Mouse (Mus musculus): ENCODE measurements around the gene Mrpl41. TPM values are rescaled to one million over a fixed set of nuclear protein-coding genes. Genes with fewer than 3 reads are reported as not detected.
A peak's percentile ranks its signal among the peaks of the same experiment; 100 is the strongest.

Mrpl41 gene
- polyA plus RNA-seq (2015; fragmentation: Nextera tagmentation; extraction: Ambion mirVana): 110 and 123 TPM in 2 replicates

DNA sequence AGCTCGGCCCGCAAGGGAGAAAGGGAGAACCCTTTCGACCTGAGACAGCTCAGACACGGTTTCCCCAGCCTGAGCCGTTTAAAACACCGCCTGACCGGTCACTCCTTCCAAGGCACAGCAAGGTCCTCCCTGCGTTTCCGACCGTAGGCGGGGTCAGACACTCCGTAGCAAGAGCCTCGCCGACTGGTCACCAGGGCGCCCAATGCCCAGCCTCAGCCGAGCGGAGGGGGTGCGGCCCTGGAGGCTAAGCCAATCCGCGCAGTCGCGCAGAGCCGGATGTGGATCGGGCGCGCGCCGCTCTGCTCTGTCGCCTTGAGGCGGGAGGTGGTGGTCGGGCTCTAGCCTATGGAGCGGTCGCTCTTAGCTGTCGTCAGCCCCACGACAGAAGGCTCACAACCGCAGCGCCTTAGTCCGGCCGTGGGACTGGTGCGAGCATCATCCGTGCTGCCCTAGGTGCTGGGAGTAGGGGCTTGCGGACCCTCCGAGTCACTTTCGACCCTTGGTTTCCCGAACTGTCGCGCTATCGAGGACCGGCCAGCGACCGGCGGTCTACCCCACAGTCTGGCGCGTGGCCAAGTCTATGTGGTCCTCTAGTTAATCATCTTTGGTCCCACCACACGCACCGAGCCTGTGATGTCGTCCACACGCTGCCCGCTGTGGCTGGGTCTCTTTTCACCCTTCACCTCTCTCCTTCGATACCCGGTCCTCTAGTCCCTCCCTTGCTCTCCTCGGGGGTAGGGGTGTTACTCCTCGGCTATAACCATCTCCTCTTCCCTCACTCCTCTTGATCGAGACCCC, at the start of gene Mrpl41:
TSS of gene Mrpl41 (minus strand) at position 193 of the 798 bp plus-strand sequence.
- ATAC-seq (ENCODE audit: low read depth): peak; percentile 94
- Histone ChIP-seq H3K27me3 (no peaks in the 10 kb centered on the region), H3K9ac (peak within 1 kb of the TSS; percentile 89), H3K4me3 (replicated peaks) (peak within 1 kb of the TSS; percentile 88), H3K4me2 (peak within 1 kb of the TSS; percentile 98), H3K36me3 (peaks cover 33% of the 10 kb centered on the region), H3K4me1 (replicated peaks) (peaks cover 43% of the 10 kb centered on the region), H3K27ac (peak within 1 kb of the TSS; percentile 95), H3K9me3 (replicated peaks) (no peaks in the 10 kb centered on the region)
- WGBS (ENCODE audit: insufficient replicate concordance): under 1% methylated on average over 64 of the region's 64 CpGs
- DNase-seq: peak; percentile 96

DNA sequence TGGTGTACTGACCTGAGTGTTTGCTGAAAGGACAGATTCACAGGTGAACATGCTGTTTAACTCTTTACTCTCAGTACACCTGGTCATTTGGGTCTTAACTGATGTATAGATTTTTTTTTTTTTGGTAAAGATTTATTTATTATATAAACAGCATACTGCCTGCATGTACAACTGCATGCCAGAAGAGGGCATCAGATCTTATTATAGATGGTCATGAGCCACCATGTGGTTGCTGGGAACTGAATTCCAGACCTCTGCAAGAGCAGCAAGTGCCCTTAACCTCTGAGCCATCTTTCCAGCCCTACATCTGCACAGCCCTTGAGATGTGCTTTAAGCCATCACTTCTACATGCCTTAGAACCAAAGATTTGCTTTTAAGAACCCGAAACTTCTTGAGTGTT, 47.8 kb upstream of the Mrpl41 start:
- peaks cover 34% of the 10 kb centered on the region for H3K36me3 ChIP-seq

DNA sequence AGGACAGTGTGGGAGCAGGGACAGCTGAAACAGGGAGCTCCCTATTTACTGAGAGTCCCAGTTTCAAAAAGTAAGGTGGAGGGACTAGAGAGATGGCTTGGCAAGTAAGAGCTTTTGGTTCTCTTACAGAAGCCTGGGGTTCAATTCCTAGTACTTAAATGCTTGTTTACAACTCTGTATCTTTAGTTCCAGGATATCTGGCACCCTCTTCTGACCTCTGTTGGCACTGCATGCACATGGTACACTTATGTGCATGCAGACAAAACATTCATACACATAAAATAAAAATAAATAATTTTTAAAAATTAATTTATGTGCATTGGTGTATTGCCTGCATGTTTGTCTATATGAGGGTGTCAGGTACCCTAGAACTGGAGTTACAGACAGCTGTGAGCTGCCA, 33.4 kb upstream of the Mrpl41 start:
- no peaks in the 10 kb centered on the region for H3K27me3 ChIP-seq
- no peak overlapping the region for H3K27ac ChIP-seq
- no peak overlapping the region for H3K4me3 ChIP-seq (replicated peaks)
- ATAC-seq (ENCODE audit: low read depth): no peak
- H3K4me1 ChIP-seq (replicated peaks): no peaks in the 10 kb centered on the region
- H3K4me2 ChIP-seq: no peak overlapping the region
- DNase-seq: no peak
- no peak overlapping the region for H3K9ac ChIP-seq
- H3K9me3 ChIP-seq (replicated peaks): no peaks in the 10 kb centered on the region
- peaks cover 21% of the 10 kb centered on the region for H3K36me3 ChIP-seq

More for the DNA sequence above, 47.8 kb upstream of the Mrpl41 start:
- H3K9ac ChIP-seq: no peak overlapping the region
- H3K4me1 ChIP-seq (replicated peaks): peaks cover 7% of the 10 kb centered on the region
- no peak overlapping the region for H3K4me2 ChIP-seq
- H3K27ac ChIP-seq: no peak overlapping the region
- WGBS (ENCODE audit: insufficient replicate concordance): 79% methylated on average over 1 of the region's 1 CpGs
- ATAC-seq (ENCODE audit: low read depth) (no peak), DNase-seq (no peak)
- no peak overlapping the region for H3K4me3 ChIP-seq (replicated peaks)
- no peaks in the 10 kb centered on the region for H3K27me3 ChIP-seq
- no peaks in the 10 kb centered on the region for H3K9me3 ChIP-seq (replicated peaks)

DNA sequence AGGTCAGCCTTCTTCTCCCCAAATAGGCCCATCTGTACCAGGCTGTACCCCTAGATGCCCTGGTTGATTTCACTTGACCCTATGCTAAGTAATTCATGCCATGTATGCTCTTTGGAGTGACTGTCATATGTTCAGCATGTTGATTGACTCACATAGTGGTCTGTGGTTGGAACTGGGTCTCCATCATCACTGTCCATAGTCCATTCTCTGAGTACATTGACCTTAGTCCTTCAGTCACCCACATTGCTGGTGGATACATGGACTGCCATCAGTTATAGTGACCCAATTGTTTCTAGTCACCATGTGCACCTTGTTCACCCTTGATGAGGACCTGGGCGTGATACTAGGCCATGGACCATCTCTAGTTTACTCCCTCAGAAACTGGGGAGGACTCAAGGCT, 31.9 kb upstream of the Mrpl41 start:
- H3K4me2 ChIP-seq: no peak overlapping the region
- no peaks in the 10 kb centered on the region for H3K27me3 ChIP-seq
- no peaks in the 10 kb centered on the region for H3K4me1 ChIP-seq (replicated peaks)
- WGBS (ENCODE audit: insufficient replicate concordance): 79% methylated on average over 1 of the region's 1 CpGs
- H3K4me3 ChIP-seq (replicated peaks): no peak overlapping the region
- DNase-seq (no peak), ATAC-seq (ENCODE audit: low read depth) (no peak)
- H3K27ac ChIP-seq: no peak overlapping the region
- H3K9me3 ChIP-seq (replicated peaks): no peaks in the 10 kb centered on the region
- H3K36me3 ChIP-seq: peaks cover 28% of the 10 kb centered on the region
- H3K9ac ChIP-seq: no peak overlapping the region

DNA sequence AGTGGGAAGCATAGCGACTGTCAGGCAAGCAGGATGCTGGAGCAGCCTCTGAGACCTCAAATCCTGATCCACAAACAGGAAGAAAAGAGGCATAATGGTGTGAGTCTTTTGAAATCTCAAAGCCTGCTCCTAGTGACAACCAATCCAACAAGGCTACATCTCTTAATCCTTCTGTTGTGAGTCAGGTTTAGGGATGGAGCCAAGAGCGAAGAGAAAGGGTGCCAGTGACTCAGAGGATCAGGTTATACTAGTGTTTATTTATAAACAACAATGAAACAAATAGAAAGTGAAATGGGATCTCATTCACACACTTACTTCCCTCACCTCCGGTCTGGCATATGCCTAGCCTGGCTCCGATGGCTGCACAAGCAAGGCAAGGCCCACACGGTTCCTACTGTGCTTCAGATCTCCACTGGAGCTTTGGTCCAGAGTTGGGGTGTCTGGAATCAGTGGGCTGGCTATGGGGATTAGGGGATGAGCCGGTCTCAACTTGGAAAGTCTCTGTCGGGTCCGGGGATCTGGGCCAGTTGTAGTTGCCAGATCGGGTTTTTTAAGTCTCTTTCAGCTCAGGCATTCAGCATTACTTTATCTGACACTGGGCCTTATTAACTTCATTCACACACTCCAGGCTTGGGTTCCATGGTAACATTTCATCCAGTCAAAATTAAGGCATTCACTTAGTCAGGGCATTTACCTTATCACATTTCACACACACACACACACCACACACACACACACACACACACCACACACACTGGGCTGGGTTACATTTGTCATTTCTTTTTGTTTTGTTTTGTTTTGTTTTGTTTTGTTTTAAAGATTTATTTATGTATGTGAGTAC, 29.3 kb upstream of the Mrpl41 start:
- DNase-seq (no peak), ATAC-seq (ENCODE audit: low read depth) (no peak)
- WGBS (ENCODE audit: insufficient replicate concordance): 87% methylated on average over 9 of the region's 9 CpGs
- H3K36me3 ChIP-seq: peaks cover 27% of the 10 kb centered on the region
- H3K4me3 ChIP-seq (replicated peaks): no peak overlapping the region
- H3K27ac ChIP-seq: no peak overlapping the region
- no peaks in the 10 kb centered on the region for H3K4me1 ChIP-seq (replicated peaks)
- H3K9ac ChIP-seq: no peak overlapping the region
- H3K9me3 ChIP-seq (replicated peaks): no peaks in the 10 kb centered on the region
- no peaks in the 10 kb centered on the region for H3K27me3 ChIP-seq
- H3K4me2 ChIP-seq: no peak overlapping the region

DNA sequence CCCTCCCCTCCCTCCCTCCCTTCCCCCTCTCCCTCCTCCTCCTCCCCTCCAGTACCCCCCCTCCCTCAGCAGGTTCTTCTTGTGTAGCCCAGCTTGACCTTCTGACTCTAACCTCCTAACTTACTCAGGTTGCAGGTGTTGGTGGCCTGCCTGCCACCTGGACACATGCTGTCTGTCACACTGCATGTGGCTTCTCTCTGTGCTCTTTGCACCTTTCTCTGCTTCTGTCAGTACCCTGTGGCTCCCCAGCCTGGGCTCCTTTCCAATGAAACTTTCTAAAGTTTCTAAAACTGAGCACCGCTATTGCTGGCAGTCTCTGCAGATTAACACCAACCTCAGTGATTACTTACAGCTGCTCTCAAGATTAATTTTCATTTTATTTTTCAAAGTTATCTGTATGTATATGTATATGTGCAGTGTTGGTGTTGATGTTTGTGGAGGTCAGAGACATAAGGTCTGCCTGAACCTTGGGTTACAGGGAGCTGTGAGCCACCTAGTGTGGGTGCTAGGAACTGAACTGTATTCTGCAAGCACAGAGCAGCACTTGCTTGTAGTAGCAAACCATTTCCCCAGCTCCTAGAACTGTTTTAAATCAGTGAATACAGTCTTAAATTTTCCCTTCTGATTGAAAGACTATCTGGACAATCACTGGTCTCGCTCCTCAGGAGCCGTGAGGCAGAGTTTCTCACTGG, 25.8 kb upstream of the Mrpl41 start:
- Histone ChIP-seq H3K36me3 (peaks cover 55% of the 10 kb centered on the region), H3K9me3 (replicated peaks) (no peaks in the 10 kb centered on the region), H3K27me3 (no peaks in the 10 kb centered on the region), H3K27ac (no peak overlapping the region), H3K9ac (no peak overlapping the region), H3K4me1 (replicated peaks) (no peaks in the 10 kb centered on the region), H3K4me2 (no peak overlapping the region), H3K4me3 (replicated peaks) (no peak overlapping the region)
- ATAC-seq (ENCODE audit: low read depth) (no peak), DNase-seq (no peak)
- WGBS (ENCODE audit: insufficient replicate concordance): 84% methylated on average over 3 of the region's 3 CpGs

DNA sequence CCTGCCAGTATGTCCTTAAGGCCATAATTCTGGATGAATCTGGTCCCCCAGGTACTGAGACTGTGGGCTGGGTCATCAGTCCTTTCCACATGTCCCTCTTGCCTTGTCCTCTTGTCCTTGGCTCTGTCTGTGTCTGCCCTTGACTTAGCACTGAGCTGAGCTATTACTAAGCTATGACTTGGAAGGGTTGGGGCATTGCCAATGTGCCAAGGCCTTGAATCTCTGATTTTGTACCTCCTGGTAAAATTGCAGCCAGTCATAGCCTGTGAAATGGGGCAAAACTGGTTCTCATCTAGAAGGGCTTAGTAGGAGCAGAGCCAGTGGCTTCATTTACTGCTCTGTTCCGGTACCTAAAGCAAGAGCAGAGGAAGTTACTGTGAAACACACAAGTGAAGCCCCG, 21.6 kb upstream of the Mrpl41 start:
- ATAC-seq (ENCODE audit: low read depth): no peak
- 85% methylated on average over 2 of the region's 2 CpGs for WGBS (ENCODE audit: insufficient replicate concordance)

DNA sequence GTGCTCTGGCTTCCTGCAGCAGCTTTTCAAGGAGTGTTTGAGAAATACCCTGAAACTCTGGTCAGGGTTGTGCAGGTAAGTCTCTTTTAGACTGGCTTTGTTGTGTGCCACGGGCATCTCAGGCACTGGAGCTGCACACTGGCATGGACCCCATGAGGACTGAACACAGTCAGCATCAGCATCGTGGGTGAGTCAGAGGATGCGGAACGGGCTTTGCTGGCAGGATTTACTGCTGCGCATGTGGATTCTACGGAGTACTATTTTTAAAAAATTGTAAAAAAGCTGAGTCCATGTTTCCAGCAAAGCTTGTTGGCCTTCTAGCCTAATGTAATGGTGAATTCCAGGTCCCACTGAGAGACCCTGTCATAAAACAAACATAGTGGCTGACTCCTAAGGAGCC, 20.4 kb upstream of the Mrpl41 start:
- no peak for ATAC-seq (ENCODE audit: low read depth)
- Histone ChIP-seq H3K36me3 (peaks cover 50% of the 10 kb centered on the region), H3K27ac (no peak overlapping the region), H3K4me2 (no peak overlapping the region), H3K4me3 (replicated peaks) (no peak overlapping the region), H3K4me1 (replicated peaks) (no peaks in the 10 kb centered on the region), H3K9me3 (replicated peaks) (no peaks in the 10 kb centered on the region), H3K27me3 (no peaks in the 10 kb centered on the region), H3K9ac (no peak overlapping the region)
- no peak for DNase-seq
- WGBS (ENCODE audit: insufficient replicate concordance): 86% methylated on average over 6 of the region's 6 CpGs

More for the DNA sequence above, 21.6 kb upstream of the Mrpl41 start:
- DNase-seq: no peak
- Histone ChIP-seq H3K36me3 (peaks cover 40% of the 10 kb centered on the region), H3K9me3 (replicated peaks) (no peaks in the 10 kb centered on the region), H3K27me3 (no peaks in the 10 kb centered on the region), H3K4me2 (no peak overlapping the region), H3K27ac (no peak overlapping the region), H3K4me1 (replicated peaks) (no peaks in the 10 kb centered on the region), H3K9ac (no peak overlapping the region), H3K4me3 (replicated peaks) (no peak overlapping the region)

DNA sequence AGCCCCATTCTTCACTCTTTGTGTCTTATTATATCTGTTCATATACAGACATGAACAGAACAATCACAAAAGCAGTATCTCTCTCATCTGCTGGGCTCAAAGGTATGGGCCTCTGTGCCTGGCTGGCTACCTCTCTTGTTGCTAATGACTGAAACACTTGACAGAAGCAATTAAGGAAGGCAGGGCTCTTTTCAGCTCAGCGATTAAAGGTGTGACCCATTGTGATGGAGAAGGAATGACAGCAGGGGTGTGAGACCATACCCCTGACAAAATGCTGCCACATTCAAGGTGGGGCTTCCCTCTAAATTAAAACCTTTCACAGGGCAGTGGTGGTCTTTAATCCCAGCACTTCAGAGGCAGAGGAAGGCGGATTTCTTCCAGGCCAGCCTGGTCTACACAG, 12.9 kb upstream of the Mrpl41 start:
- no peak overlapping the region for H3K4me2 ChIP-seq
- DNase-seq (no peak), ATAC-seq (ENCODE audit: low read depth) (no peak)
- peaks cover 73% of the 10 kb centered on the region for H3K36me3 ChIP-seq
- 76% methylated on average over 2 of the region's 2 CpGs for WGBS (ENCODE audit: insufficient replicate concordance)
- no peaks in the 10 kb centered on the region for H3K9me3 ChIP-seq (replicated peaks)
- no peaks in the 10 kb centered on the region for H3K4me1 ChIP-seq (replicated peaks)
- no peak overlapping the region for H3K9ac ChIP-seq
- no peak overlapping the region for H3K27ac ChIP-seq
- no peaks in the 10 kb centered on the region for H3K27me3 ChIP-seq
- H3K4me3 ChIP-seq (replicated peaks): no peak overlapping the region

DNA sequence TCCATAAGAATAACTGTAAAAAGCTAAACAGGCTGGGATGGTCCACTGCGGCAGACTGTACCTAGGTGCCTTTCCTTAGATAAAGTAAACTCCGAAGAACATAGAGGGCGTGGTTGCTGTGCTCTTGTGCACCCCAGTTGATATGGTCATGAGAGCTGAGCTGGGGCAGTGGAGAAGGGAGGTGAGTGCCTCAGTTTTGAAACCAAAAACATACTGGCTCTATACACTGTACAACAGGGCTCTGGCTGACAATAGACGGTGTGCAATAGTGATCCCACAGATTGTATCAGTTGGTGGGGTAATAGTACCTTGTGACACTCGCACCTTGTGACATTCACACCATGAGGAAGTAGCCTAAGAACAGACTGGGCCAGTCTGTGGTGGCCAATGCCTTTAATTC, 2.1 kb upstream of the Mrpl41 start:
- peak overlapping the region; percentile 98 for H3K4me2 ChIP-seq
- peak overlapping the region; percentile 88 for H3K4me3 ChIP-seq (replicated peaks)
- no peaks in the 10 kb centered on the region for H3K27me3 ChIP-seq
- H3K9me3 ChIP-seq (replicated peaks): no peaks in the 10 kb centered on the region
- H3K36me3 ChIP-seq: peaks cover 33% of the 10 kb centered on the region
- DNase-seq (peak; percentile 67), ATAC-seq (ENCODE audit: low read depth) (peak; percentile 63)
- H3K9ac ChIP-seq: peak overlapping the region; percentile 83
- H3K27ac ChIP-seq: peak overlapping the region; percentile 95
- peaks cover 43% of the 10 kb centered on the region for H3K4me1 ChIP-seq (replicated peaks)
- WGBS (ENCODE audit: insufficient replicate concordance): 18% methylated on average over 5 of the region's 5 CpGs

DNA sequence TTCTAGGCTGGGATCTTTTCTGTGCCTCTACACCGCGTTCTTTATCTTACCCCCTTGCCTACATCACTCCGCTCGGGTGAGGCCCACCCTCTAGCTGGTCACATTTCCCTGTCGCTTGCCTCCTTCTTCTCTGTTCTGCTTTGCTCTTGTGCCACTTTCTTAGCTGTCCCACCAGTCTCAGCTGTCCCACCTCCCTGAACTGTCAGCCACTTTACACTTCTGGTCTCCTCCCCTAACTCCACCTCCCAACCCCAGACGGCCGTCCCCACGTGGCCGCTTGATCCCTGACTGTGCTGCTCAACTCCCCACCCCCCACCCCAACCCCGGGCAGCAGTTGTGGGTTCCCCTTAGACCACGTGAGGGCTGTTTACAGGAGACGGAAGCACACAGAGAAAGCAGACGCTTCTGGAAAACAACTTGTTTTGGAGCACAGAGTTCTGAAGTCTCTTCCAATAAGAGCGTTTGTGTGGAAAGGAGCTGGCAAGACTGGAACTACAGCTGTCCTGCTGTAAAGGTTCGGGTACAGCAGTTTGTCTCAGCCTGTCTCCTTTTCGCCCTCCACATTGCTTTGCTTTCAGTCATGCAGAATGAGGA, 903 bp upstream of the Mrpl41 start, which contains the start of gene Pnpla7:
TSS of gene Pnpla7 (plus strand) at position 330 of the 594 bp plus-strand sequence.
- peaks cover 43% of the 10 kb centered on the region for H3K4me1 ChIP-seq (replicated peaks)
- WGBS (ENCODE audit: insufficient replicate concordance): 0% methylated on average over 16 of the region's 16 CpGs
- H3K9me3 ChIP-seq (replicated peaks): no peaks in the 10 kb centered on the region
- DNase-seq: peak; percentile 81
- peaks cover 33% of the 10 kb centered on the region for H3K36me3 ChIP-seq
- peak within 1 kb of the TSS; percentile 89 for H3K9ac ChIP-seq
- H3K27me3 ChIP-seq: no peaks in the 10 kb centered on the region
- ATAC-seq (ENCODE audit: low read depth): peak; percentile 64
- H3K4me3 ChIP-seq (replicated peaks): peak within 1 kb of the TSS; percentile 88
- H3K4me2 ChIP-seq: peak within 1 kb of the TSS; percentile 98
- peak within 1 kb of the TSS; percentile 95 for H3K27ac ChIP-seq
